Mouse (Mus musculus) CD4-positive, CD25-positive, alpha-beta regulatory T cell, adult 2 months (primary cell): ENCODE measurements around the gene Ppp1r9b.

Source experiments
- DNase-seq: peaks from one replicate; pipeline ENCODE4 v3.0.0-alpha.2; 2012; ENCODE audit warnings: low read depth, low spot score

The Ppp1r9b gene

GRCm38 (mm10) chr11:94976199-94976598 lies 14.6 kb upstream of the Ppp1r9b start, which contains the start of gene Sgca:
Gene Sgca (minus strand): TSS chr11:94976327.
- DNase-seq, result no peak

DNA sequence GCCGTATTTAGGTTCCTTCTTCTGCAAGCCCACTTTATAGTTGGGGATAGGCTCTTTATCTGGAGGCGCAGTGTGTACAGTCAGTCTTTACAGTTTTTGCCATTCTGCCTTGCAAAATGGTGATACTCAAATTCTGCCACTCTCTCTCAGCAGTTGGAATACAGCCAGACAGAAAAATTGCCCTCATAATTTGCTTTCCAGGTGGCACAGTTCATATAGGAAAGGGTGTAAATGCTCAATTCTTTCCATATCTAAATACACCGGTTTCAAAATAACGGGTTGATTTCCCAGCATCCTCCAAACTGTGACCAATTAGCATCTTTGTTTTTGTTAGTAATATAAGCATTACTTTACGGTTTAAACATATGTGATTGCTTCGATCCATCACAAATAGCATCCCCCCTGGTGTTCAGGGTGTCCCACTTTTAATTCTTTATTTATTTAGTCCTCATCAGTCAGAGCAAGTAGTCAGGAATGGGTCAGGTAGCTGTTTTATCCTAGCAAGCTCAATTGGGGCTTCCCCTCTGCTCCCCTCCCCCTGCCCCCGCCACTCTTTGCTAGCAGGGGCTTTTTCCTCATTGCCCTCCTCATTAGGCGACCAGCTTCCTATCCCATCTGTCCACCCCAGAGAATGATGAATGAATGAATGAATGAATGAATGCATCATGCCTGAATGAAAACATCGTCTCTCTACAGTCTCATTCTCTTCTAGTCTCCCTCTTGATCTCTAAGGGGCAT lies 12.5 kb upstream of the Ppp1r9b start:
- no peak for DNase-seq

GRCm38 (mm10) chr11:94978947-94979346 lies 11.9 kb upstream of the Ppp1r9b start:
- DNase-seq, result peak; percentile 96

- DNase-seq, result no peak
Measured at GRCm38 (mm10) chr11:94979462-94980179, 11.2 kb upstream of the Ppp1r9b start.

- no peak for DNase-seq
Measured at GRCm38 (mm10) chr11:94985140-94985539, 5.7 kb upstream of the Ppp1r9b start.

GRCm38 (mm10) chr11:94985822-94986221 lies 5.0 kb upstream of the Ppp1r9b start:
- DNase-seq, result no peak

GRCm38 (mm10) chr11:94986435-94986834 lies 4.4 kb upstream of the Ppp1r9b start:
- no peak for DNase-seq

GRCm38 (mm10) chr11:94987341-94987740 lies 3.5 kb upstream of the Ppp1r9b start:
- DNase-seq, result no peak

DNA sequence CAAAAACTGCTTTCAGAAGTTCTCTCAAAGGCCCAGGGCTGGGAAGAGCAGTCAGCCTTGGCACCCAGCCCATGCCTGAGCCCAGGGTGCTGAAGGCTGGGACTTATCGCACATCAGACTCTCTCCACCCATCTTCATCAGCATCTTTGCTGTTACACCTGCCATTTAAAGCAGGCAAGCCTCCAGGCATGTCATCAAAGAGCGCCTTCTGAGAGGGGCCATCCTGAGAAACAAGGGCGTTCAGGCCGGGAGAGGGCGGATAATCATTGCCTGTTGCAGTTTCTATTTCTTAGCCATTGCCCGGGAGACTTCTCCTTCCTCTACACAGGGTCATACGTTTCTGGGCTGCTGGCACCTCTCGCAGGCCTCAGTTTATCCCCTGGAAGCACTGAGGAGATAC lies 3.0 kb upstream of the Ppp1r9b start:
- no peak for DNase-seq

DNA sequence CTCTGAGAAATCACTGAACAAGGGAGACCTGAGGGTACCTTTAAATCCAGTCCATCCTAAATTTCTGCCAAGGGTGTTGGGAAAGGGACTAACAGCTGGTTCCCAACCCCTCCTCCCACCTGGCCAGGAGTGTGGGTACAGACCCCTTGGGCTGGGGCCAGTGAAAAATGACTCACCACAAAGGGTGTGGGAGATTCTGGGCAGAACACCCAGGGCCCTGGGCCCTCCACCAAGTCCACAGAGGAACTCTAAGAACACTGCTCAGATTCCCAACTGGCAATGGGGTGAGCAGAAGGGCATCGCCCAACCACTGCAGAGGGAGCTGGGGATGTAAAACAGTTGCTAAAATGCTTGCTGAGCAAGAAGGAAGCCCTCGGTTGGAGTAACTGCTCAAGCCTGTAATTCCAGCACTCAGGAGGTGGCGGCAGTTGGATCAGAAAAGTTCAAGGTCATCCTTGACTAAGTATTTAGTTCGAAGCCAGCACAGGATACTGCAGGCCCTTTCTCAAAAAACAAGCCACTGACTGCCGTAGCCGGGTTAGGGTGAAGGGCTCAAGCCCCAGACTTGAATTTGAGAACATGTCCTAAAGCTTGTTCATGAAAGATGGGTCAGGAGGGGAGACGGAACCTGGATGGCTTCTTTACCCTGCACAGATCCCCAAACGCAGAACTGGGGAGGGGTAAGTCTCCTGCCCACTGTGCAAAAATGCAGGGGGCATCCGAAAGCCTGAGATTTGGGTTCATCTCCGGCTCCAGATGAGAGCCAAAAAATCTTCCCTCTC lies 1.9 kb upstream of the Ppp1r9b start:
- no peak for DNase-seq

DNA sequence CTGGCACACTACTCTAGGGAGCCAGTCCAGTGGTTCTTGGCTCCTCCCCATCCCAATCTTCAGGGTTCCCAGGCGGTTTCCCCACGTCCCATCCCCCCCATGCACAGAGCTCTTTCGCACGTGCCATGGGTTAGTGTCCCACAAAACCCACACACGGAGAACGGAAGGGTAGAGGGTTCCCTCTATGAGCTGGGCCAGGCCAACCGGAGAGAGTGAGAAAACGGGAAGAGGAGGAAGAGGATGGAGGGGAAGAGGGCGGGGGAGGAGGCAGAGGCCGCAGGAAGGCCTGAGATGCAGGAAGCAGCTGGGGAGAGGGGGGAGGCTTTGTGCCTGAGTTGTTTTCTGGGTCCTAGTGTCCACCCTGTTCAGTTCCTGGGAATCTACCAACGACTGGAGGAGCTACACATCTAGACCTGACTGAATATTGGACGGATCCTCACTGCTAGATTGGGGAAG lies 1.2 kb upstream of the Ppp1r9b start:
- peak; percentile 87 for DNase-seq

- no peak for DNase-seq
Measured at GRCm38 (mm10) chr11:94990102-94990748, 610 bp upstream of the Ppp1r9b start.

DNA sequence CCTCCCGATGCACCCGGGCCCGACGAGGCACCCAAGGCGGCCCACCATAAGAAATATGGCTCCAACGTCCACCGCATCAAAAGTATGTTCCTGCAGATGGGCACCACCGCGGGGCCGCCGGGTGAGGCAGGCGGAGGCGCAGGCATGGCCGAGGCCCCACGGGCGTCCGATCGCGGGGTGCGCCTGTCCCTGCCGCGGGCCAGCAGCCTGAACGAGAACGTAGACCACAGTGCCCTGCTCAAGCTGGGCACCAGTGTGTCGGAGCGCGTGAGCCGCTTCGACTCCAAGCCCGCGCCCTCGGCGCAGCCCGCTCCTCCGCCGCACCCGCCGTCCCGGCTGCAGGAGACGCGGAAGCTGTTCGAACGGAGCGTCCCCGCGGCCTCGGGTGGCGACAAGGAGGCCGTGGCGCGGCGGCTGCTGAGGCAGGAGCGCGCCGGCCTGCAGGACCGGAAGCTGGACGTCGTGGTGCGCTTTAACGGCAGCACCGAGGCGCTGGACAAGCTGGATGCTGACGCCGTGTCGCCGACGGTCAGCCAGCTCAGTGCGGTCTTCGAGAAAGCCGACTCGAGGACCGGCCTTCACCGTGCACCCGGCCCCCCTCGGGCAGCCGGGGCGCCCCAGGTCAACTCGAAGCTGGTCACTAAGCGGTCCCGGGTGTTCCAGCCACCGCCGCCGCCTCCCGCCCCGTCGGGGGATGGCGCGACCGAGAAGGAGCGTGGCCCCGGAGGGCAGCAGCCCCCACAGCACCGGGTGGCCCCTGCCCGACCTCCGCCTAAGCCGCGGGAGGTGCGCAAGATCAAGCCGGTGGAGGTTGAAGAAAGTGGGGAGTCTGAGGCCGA lies 1.0 kb downstream of the Ppp1r9b start:
- DNase-seq, result peak; percentile 67

DNA sequence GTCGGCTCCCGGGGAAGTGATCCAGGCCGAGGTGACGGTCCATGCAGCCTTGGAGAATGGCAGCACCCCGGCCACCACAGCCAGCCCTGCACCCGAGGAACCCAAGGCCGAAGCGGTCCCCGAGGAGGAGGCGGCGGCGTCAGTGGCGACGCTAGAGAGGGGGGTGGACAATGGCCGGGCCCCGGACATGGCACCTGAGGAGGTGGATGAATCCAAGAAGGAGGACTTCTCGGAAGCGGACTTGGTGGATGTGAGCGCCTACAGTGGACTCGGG lies 1.6 kb downstream of the Ppp1r9b start:
- DNase-seq, result no peak

- DNase-seq, result peak; percentile 61
Measured at GRCm38 (mm10) chr11:94992754-94993606, 2.1 kb downstream of the Ppp1r9b start.

- DNase-seq, result no peak
Measured at GRCm38 (mm10) chr11:94994208-94994814, 3.5 kb downstream of the Ppp1r9b start.

- DNase-seq, result no peak
Measured at GRCm38 (mm10) chr11:94994947-94995772, 4.3 kb downstream of the Ppp1r9b start.

DNA sequence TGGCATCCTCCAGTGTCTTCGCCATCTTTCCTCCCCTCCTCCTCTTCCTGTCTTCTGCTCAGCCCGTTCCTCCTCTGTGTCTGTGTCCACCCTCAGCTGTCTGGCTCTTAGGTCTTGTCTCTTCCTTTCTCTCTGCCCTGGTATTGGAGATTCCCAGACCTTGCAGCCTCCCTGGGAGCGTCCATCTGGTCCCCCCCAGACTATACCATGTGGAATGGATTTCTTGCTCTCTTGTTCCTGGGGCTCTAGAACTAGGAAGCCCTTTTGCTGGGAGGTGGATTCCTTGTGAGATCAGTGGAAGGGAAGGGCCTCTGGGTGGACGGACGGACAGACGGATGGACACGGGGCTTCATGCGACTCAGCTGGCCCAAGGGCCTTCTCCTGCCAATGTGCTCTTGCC lies 5.3 kb downstream of the Ppp1r9b start:
- DNase-seq, result no peak

GRCm38 (mm10) chr11:94996984-94997383 lies 6.1 kb downstream of the Ppp1r9b start:
- DNase-seq, result no peak
